Mouse (Mus musculus) adipocyte (in vitro differentiated cells): ENCODE measurements at regions not wholly inside any gene's neighbourhood (a gene's known extent, or its start where the extent isn't known, plus 50 kb on each side); places are given as distances from the start of the nearest gene placed in this dataset.

Experiments used
- DNase-seq: peaks from one replicate; pipeline ENCODE4 v3.0.0-alpha.2; 2016; ENCODE audit warnings: low spot score

- DNase-seq: no peak
These were observed 54.3 kb upstream of the Nrbf2 start for GRCm38 (mm10) chr10:67339371-67339929.

GRCm38 (mm10) chr10:67344722-67345121, 59.6 kb upstream of the Nrbf2 start:
- DNase-seq: no peak

GRCm38 (mm10) chr10:67350956-67351355, 65.9 kb upstream of the Nrbf2 start:
- DNase-seq: peak; percentile 11

GRCm38 (mm10) chr10:67360793-67361192, 75.7 kb upstream of the Nrbf2 start:
- DNase-seq: peak; percentile 41

- DNase-seq: peak; percentile 21
These were observed 76.2 kb upstream of the Nrbf2 start for GRCm38 (mm10) chr10:67361281-67361680.

GRCm38 (mm10) chr10:67364595-67364994, 79.5 kb upstream of the Nrbf2 start:
- DNase-seq: no peak

GRCm38 (mm10) chr10:67365158-67365557, 80.1 kb upstream of the Nrbf2 start:
- no peak for DNase-seq

- DNase-seq: no peak
These were observed 87.6 kb upstream of the Nrbf2 start for GRCm38 (mm10) chr10:67372569-67373161.

GRCm38 (mm10) chr10:67376638-67377037, 91.5 kb upstream of the Nrbf2 start:
- no peak for DNase-seq

- DNase-seq: no peak
These were observed 92.6 kb upstream of the Nrbf2 start for GRCm38 (mm10) chr10:67377643-67378223.

- no peak for DNase-seq
These were observed 95.1 kb upstream of the Nrbf2 start for GRCm38 (mm10) chr10:67380174-67380573.

GRCm38 (mm10) chr10:67383352-67383751, 98.2 kb upstream of the Nrbf2 start:
- DNase-seq: no peak

GRCm38 (mm10) chr10:67383802-67384567, 98.9 kb upstream of the Nrbf2 start:
- DNase-seq: no peak

- no peak for DNase-seq
These were observed 99.5 kb upstream of the Nrbf2 start for GRCm38 (mm10) chr10:67384568-67384958.

GRCm38 (mm10) chr10:67385966-67386365, 100.9 kb upstream of the Nrbf2 start:
- DNase-seq: no peak

- peak; percentile 7 for DNase-seq
These were observed 103.7 kb upstream of the Nrbf2 start for GRCm38 (mm10) chr10:67388755-67389154.

- no peak for DNase-seq
These were observed 115.3 kb upstream of the Nrbf2 start for GRCm38 (mm10) chr10:67400434-67400833.

GRCm38 (mm10) chr10:67401409-67401808, 116.3 kb upstream of the Nrbf2 start:
- DNase-seq: no peak

- no peak for DNase-seq
These were observed 117.7 kb upstream of the Egr2 start for GRCm38 (mm10) chr10:67417529-67417928.

- no peak for DNase-seq
These were observed 114.5 kb upstream of the Egr2 start for GRCm38 (mm10) chr10:67420761-67421160.

- no peak for DNase-seq
These were observed 109.9 kb upstream of the Egr2 start for GRCm38 (mm10) chr10:67425407-67425806.

- DNase-seq: no peak
These were observed 108.1 kb upstream of the Egr2 start for GRCm38 (mm10) chr10:67427220-67427619.

- no peak for DNase-seq
These were observed 104.5 kb upstream of the Egr2 start for GRCm38 (mm10) chr10:67430805-67431204.
